Mouse (Mus musculus): ENCODE data around the gene Olfr1155. TPM values are rescaled to one million over a fixed set of nuclear protein-coding genes. Genes with fewer than 3 reads are reported as not detected.

The Olfr1155 gene
- total RNA-seq (2021), result not detected
- long read RNA-seq, experiment 1, result 0 reads
- long read RNA-seq, experiment 2, result 0 reads

- no peak for DNase-seq (ENCODE audit: low spot score in 2 of 2)
Observed at GRCm38 (mm10) chr2:87945037-87945436, at the start of gene Olfr1155. Gene Olfr1155, minus strand, starts transcription at chr2:87945137.

GRCm38 (mm10) chr2:87989813-87990212, 44.9 kb upstream of the Olfr1155 start, which contains the start of gene Olfr1158:
Gene Olfr1158, plus strand, starts transcription at chr2:87990113.
- no peak for DNase-seq (ENCODE audit: low spot score in 2 of 2)

GRCm38 (mm10) chr2:87974563-87974962, 29.6 kb upstream of the Olfr1155 start, which contains the start of gene Olfr74:
Gene Olfr74, minus strand, starts transcription at chr2:87974663.
- DNase-seq (ENCODE audit: low spot score in 2 of 2), result no peak

- DNase-seq (ENCODE audit: low spot score in 2 of 2), result no peak
Observed at GRCm38 (mm10) chr2:87968199-87968598, 23.3 kb upstream of the Olfr1155 start, which contains the start of gene Olfr1157. Gene Olfr1157, minus strand, starts transcription at chr2:87968299.

GRCm38 (mm10) chr2:87953000-87953399, 8.1 kb upstream of the Olfr1155 start, which contains the start of gene Olfr1156:
Gene Olfr1156, minus strand, starts transcription at chr2:87953100.
- no peak for DNase-seq (ENCODE audit: low spot score in 2 of 2)

- DNase-seq (ENCODE audit: low spot score in 2 of 2), result no peak
Observed at GRCm38 (mm10) chr2:87905066-87905465, 39.9 kb downstream of the Olfr1155 start, which contains the start of gene Olfr1154. Gene Olfr1154, minus strand, starts transcription at chr2:87905166.

- no peak for DNase-seq (ENCODE audit: low spot score in 2 of 2)
Observed at GRCm38 (mm10) chr2:87894662-87895061, 50.3 kb downstream of the Olfr1155 start, which contains the start of gene Olfr1153. Gene Olfr1153, plus strand, starts transcription at chr2:87894962.

Other genes with a start within 250 kb of the Olfr1155 start
- gene Olfr1137, start 232.0 kb downstream of the Olfr1155 start, total RNA-seq (2021), result not detected
- gene Olfr1138, start 205.2 kb downstream of the Olfr1155 start, total RNA-seq (2021), result not detected
- not detected for gene Olfr1140, start 201.4 kb downstream of the Olfr1155 start, total RNA-seq (2021)
- not detected for gene Olfr1141, start 191.1 kb downstream of the Olfr1155 start, total RNA-seq (2021)
- gene Olfr152, start 165.7 kb downstream of the Olfr1155 start, total RNA-seq (2021), result not detected
- gene Olfr1143, start 144.5 kb downstream of the Olfr1155 start, total RNA-seq (2021), result not detected
- gene Olfr1145, start 135.3 kb downstream of the Olfr1155 start, total RNA-seq (2021), result not detected
- not detected for gene Olfr1148, start 114.6 kb downstream of the Olfr1155 start, total RNA-seq (2021)
- gene Olfr1150-ps1, start 101.1 kb downstream of the Olfr1155 start, total RNA-seq (2021), result not detected
- gene Olfr1151, start 89.3 kb downstream of the Olfr1155 start, total RNA-seq (2021), result not detected
- gene Olfr1152, start 78.6 kb downstream of the Olfr1155 start, total RNA-seq (2021), result not detected
- gene Olfr1153, start 50.2 kb downstream of the Olfr1155 start, total RNA-seq (2021), result not detected
- gene Olfr1154, start 40.0 kb downstream of the Olfr1155 start, total RNA-seq (2021), result not detected
- not detected for gene Olfr1156, start 8.0 kb upstream of the Olfr1155 start, total RNA-seq (2021)
- not detected for gene Olfr1157, start 23.2 kb upstream of the Olfr1155 start, total RNA-seq (2021)
- not detected for gene Olfr74, start 29.5 kb upstream of the Olfr1155 start, total RNA-seq (2021)
- not detected for gene Olfr1158, start 45.0 kb upstream of the Olfr1155 start, total RNA-seq (2021)
- not detected for gene Olfr1160, start 63.1 kb upstream of the Olfr1155 start, total RNA-seq (2021)
- not detected for gene Olfr1161, start 77.6 kb upstream of the Olfr1155 start, total RNA-seq (2021)
- not detected for gene Olfr73, start 92.6 kb upstream of the Olfr1155 start, total RNA-seq (2021)
- not detected for gene Olfr1162, start 106.0 kb upstream of the Olfr1155 start, total RNA-seq (2021)
- gene Olfr1163, start 126.7 kb upstream of the Olfr1155 start, total RNA-seq (2021), result not detected
- gene Olfr1164, start 148.8 kb upstream of the Olfr1155 start, total RNA-seq (2021), result not detected
- gene Olfr1166, start 183.1 kb upstream of the Olfr1155 start, total RNA-seq (2021), result not detected
- not detected for gene Olfr1167, start 210.1 kb upstream of the Olfr1155 start, total RNA-seq (2021)
- not detected for gene Olfr1168, start 236.7 kb upstream of the Olfr1155 start, total RNA-seq (2021)

All from layer of hippocampus, postnatal 14 days (tissue).